Mouse (Mus musculus): Measurements from ENCODE around the gene Gm6096. TPM values are rescaled to one million over a fixed set of nuclear protein-coding genes. Genes with fewer than 3 reads are reported as not detected.

The Gm6096 gene
- polyA plus RNA-seq (2017; shearing (Covaris generic)), result 2.3 TPM

DNA sequence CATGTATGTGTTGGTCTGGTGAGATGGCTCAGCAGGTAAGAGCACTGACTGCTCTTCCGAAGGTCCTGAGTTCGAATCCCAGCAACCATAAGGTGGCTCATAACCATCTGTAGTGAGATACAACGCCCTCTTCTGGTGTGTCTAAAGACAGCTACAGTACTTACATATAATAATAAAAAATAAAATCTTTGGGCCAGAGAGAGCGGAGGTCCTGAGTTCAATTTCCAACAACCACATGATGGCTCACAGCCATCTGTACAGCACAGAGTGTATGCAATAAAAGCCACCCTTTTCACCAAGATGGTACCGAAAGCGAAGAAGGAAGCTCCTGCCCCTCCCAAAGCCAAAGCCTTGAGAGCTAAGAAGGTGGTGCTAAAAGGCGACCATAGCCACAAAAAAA lies at the start of gene Gm6096:
Gene Gm6096 (plus strand): TSS at position 301 of the 400 bp plus-strand sequence.

GRCm38 (mm10) chr7:34230116-34230515 lies 20.7 kb upstream of the Gm6096 start, which contains the start of gene Gpi1:
TSS of gene Gpi1 (minus strand) at chr7:34230336.

Other genes with a start within 250 kb of the Gm6096 start
- not detected for gene Scgb2b27, start 237.1 kb upstream of the Gm6096 start, polyA plus RNA-seq (2017; shearing (Covaris generic))
- not detected for gene Scgb1b27, start 229.6 kb upstream of the Gm6096 start, polyA plus RNA-seq (2017; shearing (Covaris generic))
- gene Scgb1b30, start 155.6 kb upstream of the Gm6096 start, polyA plus RNA-seq (2017; shearing (Covaris generic)), result not detected
- gene Wtip, start 117.8 kb upstream of the Gm6096 start, polyA plus RNA-seq (2017; shearing (Covaris generic)), result not detected
- 95.1 TPM for gene Uba2, start 81.4 kb upstream of the Gm6096 start, polyA plus RNA-seq (2017; shearing (Covaris generic))
- gene Pdcd2l, start 54.4 kb upstream of the Gm6096 start, polyA plus RNA-seq (2017; shearing (Covaris generic)), result 33.5 TPM
- 259 TPM for gene Gpi1, start 20.7 kb upstream of the Gm6096 start, polyA plus RNA-seq (2017; shearing (Covaris generic))
- gene 4931406P16Rik, start 62.5 kb downstream of the Gm6096 start, polyA plus RNA-seq (2017; shearing (Covaris generic)), result 41.8 TPM
- 165 TPM for gene Lsm14a, start 142.3 kb downstream of the Gm6096 start, polyA plus RNA-seq (2017; shearing (Covaris generic))

All from effector memory CD4-positive, alpha-beta T cell, adult 5 months (primary cell).